Mouse (Mus musculus) liver, embryonic 11.5 days (tissue): ENCODE data around the gene Parva. TPM values are rescaled to one million over a fixed set of nuclear protein-coding genes. Genes with fewer than 3 reads are reported as not detected.

Experiments used
- ATAC-seq: fragments of 200-750 bp; cut with Nextera tagmentation; replicated peaks from 2 replicates; pipeline ENCODE4 v1.8.0; 2017; ENCODE audit warnings: moderate number of reproducible peaks, mild to moderate bottlenecking, moderate TSS enrichment, moderate library complexity; ENCODE audit not compliant: low FRiP score
- DNase-seq: peaks from one replicate; pipeline ENCODE4 v3.0.0-alpha.2; 2017; ENCODE audit warnings: low spot score
- H3K27ac ChIP-seq: fragments of 300-500 bp; sonication (generic); 2 replicates; pipeline ENCODE4 v1.5.1; 2014; ENCODE audit warnings: mild to moderate bottlenecking, low read depth, low read length, control low read depth
- H3K27me3 ChIP-seq: fragments of 300-500 bp; sonication (generic); replicated peaks from 2 replicates; pipeline ENCODE4 v1.6.1; 2014; ENCODE audit warnings: low read length, mixed read lengths; ENCODE audit not compliant: control insufficient read depth, insufficient read depth
- H3K36me3 ChIP-seq: fragments of 300-500 bp; sonication (generic); 2 replicates; pipeline ENCODE4 v1.6.1; 2014; ENCODE audit warnings: mild to moderate bottlenecking, low read length, moderate library complexity, mixed read lengths; ENCODE audit not compliant: control insufficient read depth, insufficient read depth
- H3K4me1 ChIP-seq: fragments of 300-500 bp; sonication (generic); replicated peaks from 2 replicates; pipeline ENCODE4 v1.6.1; 2014; ENCODE audit warnings: low read length, mixed read lengths; ENCODE audit not compliant: control insufficient read depth, insufficient read depth
- H3K4me2 ChIP-seq: fragments of 300-500 bp; sonication (generic); 2 replicates; pipeline ENCODE4 v1.6.1; 2014; ENCODE audit warnings: mild to moderate bottlenecking, control low read depth, moderate library complexity
- H3K4me3 ChIP-seq: fragments of 300-500 bp; sonication (generic); 2 replicates; pipeline ENCODE4 v1.5.1; 2014; ENCODE audit warnings: low read depth, low read length, control low read depth
- H3K9ac ChIP-seq: fragments of 300-500 bp; sonication (generic); 2 replicates; pipeline ENCODE4 v1.6.1; 2014; ENCODE audit warnings: low read depth, low read length, control low read depth
- H3K9me3 ChIP-seq: fragments of 300-500 bp; sonication (generic); 2 replicates; pipeline ENCODE4 v1.6.1; 2016; ENCODE audit warnings: low read length, inconsistent platforms, mixed read lengths; ENCODE audit not compliant: control insufficient read depth
- WGBS: fragments of 180-500 bp; shearing (Covaris S2); extraction: QIAGEN DNeasy Blood & Tissue Kit; methylation state at CpG from one replicate; pipeline ENCODE4 v1.1.7; 2014; 5-methylcytosine and 5-hydroxymethylcytosine counted together
- polyA plus RNA-seq: library from polyadenylated mRNA; unstranded; fragments of >200 nt; fragmentation: Nextera tagmentation; extraction: Ambion mirVana; gene quantifications from 2 replicates; pipeline ENCODE4 v1.2.1, GENCODE M21; 2014

Gene Parva
- polyA plus RNA-seq, 1 experiment from 2014 or later = 24.3 TPM

- no peak overlapping the region for H3K4me2 ChIP-seq
- H3K4me1 ChIP-seq = peaks cover 8% of the 10 kb centered on the region; the same call in 1 of the 2 replicates
- 39% methylated on average over 6 of the region's 6 CpGs for WGBS
- H3K27ac ChIP-seq = peak overlapping the region; percentile 55; the same call in 1 of the 2 replicates
- H3K27me3 ChIP-seq = no peaks in the 10 kb centered on the region; the same call in 1 of the 2 replicates
- DNase-seq = no peak
- H3K9ac ChIP-seq = no peak overlapping the region
- no peaks in the 10 kb centered on the region for H3K36me3 ChIP-seq
- ATAC-seq = no peak
- H3K4me3 ChIP-seq = no peak overlapping the region
- H3K9me3 ChIP-seq = no peaks in the 10 kb centered on the region
These were observed 36.2 kb upstream of the Parva start for GRCm38 (mm10) chr7:112390937-112391605.

- Histone ChIP-seq H3K4me3 (no peak overlapping the region), H3K4me1 (no peaks in the 10 kb centered on the region), H3K4me2 (no peak overlapping the region), H3K9ac (no peak overlapping the region), H3K36me3 (no peaks in the 10 kb centered on the region), H3K27ac (no peak overlapping the region), H3K27me3 (no peaks in the 10 kb centered on the region), H3K9me3 (no peaks in the 10 kb centered on the region)
- ATAC-seq = no peak
- 85% methylated on average over 3 of the region's 3 CpGs for whole genome bisulfite sequencing
- no peak for DNase-seq
These were observed 29.5 kb upstream of the Parva start for GRCm38 (mm10) chr7:112397786-112398185.

GRCm38 (mm10) chr7:112399425-112400170, 27.7 kb upstream of the Parva start:
- H3K27me3 ChIP-seq = no peaks in the 10 kb centered on the region
- ATAC-seq = no peak
- no peaks in the 10 kb centered on the region for H3K4me1 ChIP-seq
- H3K9me3 ChIP-seq = no peaks in the 10 kb centered on the region
- DNase-seq = no peak
- 72% methylated on average over 7 of the region's 7 CpGs for WGBS
- no peaks in the 10 kb centered on the region for H3K36me3 ChIP-seq
- H3K27ac ChIP-seq = no peak overlapping the region
- no peak overlapping the region for H3K9ac ChIP-seq
- H3K4me2 ChIP-seq = no peak overlapping the region
- no peak overlapping the region for H3K4me3 ChIP-seq

- Histone ChIP-seq H3K9me3 (no peaks in the 10 kb centered on the region), H3K4me1 (no peaks in the 10 kb centered on the region), H3K36me3 (no peaks in the 10 kb centered on the region), H3K4me2 (no peak overlapping the region), H3K4me3 (no peak overlapping the region), H3K9ac (no peak overlapping the region), H3K27me3 (no peaks in the 10 kb centered on the region), H3K27ac (no peak overlapping the region)
- WGBS = 46% methylated on average over 6 of the region's 6 CpGs
- DNase-seq (peak; percentile 57), ATAC-seq (no peak)
These were observed 27.1 kb upstream of the Parva start for GRCm38 (mm10) chr7:112400175-112400574.

- Histone ChIP-seq H3K27me3 (no peaks in the 10 kb centered on the region), H3K36me3 (no peaks in the 10 kb centered on the region), H3K4me1 (no peaks in the 10 kb centered on the region), H3K27ac (no peak overlapping the region), H3K9me3 (no peaks in the 10 kb centered on the region), H3K9ac (no peak overlapping the region), H3K4me2 (no peak overlapping the region), H3K4me3 (no peak overlapping the region)
- DNase-seq = no peak
- no peak for ATAC-seq
- 70% methylated on average over 2 of the region's 2 CpGs for WGBS
These were observed 22.2 kb upstream of the Parva start for GRCm38 (mm10) chr7:112405061-112405460.

GRCm38 (mm10) chr7:112405578-112405977, 21.7 kb upstream of the Parva start:
- H3K9me3 ChIP-seq = no peaks in the 10 kb centered on the region
- DNase-seq (no peak), ATAC-seq (no peak)
- 71% methylated on average over 8 of the region's 8 CpGs for WGBS
- no peaks in the 10 kb centered on the region for H3K27me3 ChIP-seq
- no peak overlapping the region for H3K4me3 ChIP-seq
- no peak overlapping the region for H3K9ac ChIP-seq
- H3K36me3 ChIP-seq = no peaks in the 10 kb centered on the region
- no peak overlapping the region for H3K27ac ChIP-seq
- H3K4me2 ChIP-seq = no peak overlapping the region
- H3K4me1 ChIP-seq = no peaks in the 10 kb centered on the region

GRCm38 (mm10) chr7:112407597-112407996, 19.7 kb upstream of the Parva start:
- Histone ChIP-seq H3K27me3 (no peaks in the 10 kb centered on the region), H3K9ac (no peak overlapping the region), H3K4me3 (no peak overlapping the region), H3K4me2 (no peak overlapping the region), H3K9me3 (no peaks in the 10 kb centered on the region), H3K36me3 (no peaks in the 10 kb centered on the region), H3K4me1 (no peaks in the 10 kb centered on the region), H3K27ac (no peak overlapping the region)
- ATAC-seq (no peak), DNase-seq (no peak)
- 74% methylated on average over 7 of the region's 7 CpGs for WGBS

GRCm38 (mm10) chr7:112409991-112410390, 17.3 kb upstream of the Parva start:
- WGBS = 62% methylated on average over 3 of the region's 3 CpGs
- H3K4me1 ChIP-seq = no peaks in the 10 kb centered on the region
- H3K9me3 ChIP-seq = no peaks in the 10 kb centered on the region
- no peaks in the 10 kb centered on the region for H3K36me3 ChIP-seq
- no peak overlapping the region for H3K9ac ChIP-seq
- ATAC-seq (no peak), DNase-seq (no peak)
- H3K4me3 ChIP-seq = no peak overlapping the region
- H3K27me3 ChIP-seq = no peaks in the 10 kb centered on the region
- H3K4me2 ChIP-seq = no peak overlapping the region
- H3K27ac ChIP-seq = no peak overlapping the region

- 88% methylated on average over 6 of the region's 6 CpGs for WGBS
- no peak overlapping the region for H3K4me3 ChIP-seq
These were observed 14.0 kb upstream of the Parva start for GRCm38 (mm10) chr7:112413286-112413685.

More at GRCm38 (mm10) chr7:112413286-112413685, 14.0 kb upstream of the Parva start:
- H3K9ac ChIP-seq = no peak overlapping the region
- no peaks in the 10 kb centered on the region for H3K4me1 ChIP-seq
- no peak overlapping the region for H3K27ac ChIP-seq
- peaks cover 12% of the 10 kb centered on the region for H3K27me3 ChIP-seq
- no peak overlapping the region for H3K4me2 ChIP-seq
- H3K36me3 ChIP-seq = no peaks in the 10 kb centered on the region
- H3K9me3 ChIP-seq = no peaks in the 10 kb centered on the region
- DNase-seq (no peak), ATAC-seq (no peak)
